Mouse (Mus musculus): Measurements from ENCODE around the gene Uqcr11. TPM values are rescaled to one million over a fixed set of nuclear protein-coding genes. Genes with fewer than 3 reads are reported as not detected.

The Uqcr11 gene
- total and polyA plus RNA-seq, 2 experiments from 2014 or later: 379 to 638 TPM

GRCm38 (mm10) chr10:80418311-80418710 is 11.7 kb upstream of the Uqcr11 start:
- DNase-seq (ENCODE audit: low spot score) (peak; percentile 88), ATAC-seq (ENCODE audit: low FRiP score) (no peak)
- Histone ChIP-seq H3K9ac (replicated peaks; ENCODE audit: low read length, poor library complexity, severe bottlenecking) (no peak overlapping the region), H3K4me1 (ENCODE audit: insufficient read depth, low read length) (no peaks in the 10 kb centered on the region; the same call in 1 of the 2 replicates), H3K4me3 (ENCODE audit: low read depth, low read length) (no peak overlapping the region), H3K27ac (ENCODE audit: low read depth, low read length) (no peak overlapping the region), H3K27me3 (ENCODE audit: insufficient read depth, low read length) (no peaks in the 10 kb centered on the region), H3K36me3 (ENCODE audit: insufficient read depth, low read length) (peaks cover 74% of the 10 kb centered on the region), H3K9me3 (ENCODE audit: low read length) (no peaks in the 10 kb centered on the region), H3K4me2 (ENCODE audit: low read depth, low read length, poor library complexity, severe bottlenecking) (no peak overlapping the region)
- WGBS: 35% methylated on average over 3 of the region's 3 CpGs
- TF ChIP-seq CTCF (IDR thresholded peaks at IDR 0.05): no peak

DNA sequence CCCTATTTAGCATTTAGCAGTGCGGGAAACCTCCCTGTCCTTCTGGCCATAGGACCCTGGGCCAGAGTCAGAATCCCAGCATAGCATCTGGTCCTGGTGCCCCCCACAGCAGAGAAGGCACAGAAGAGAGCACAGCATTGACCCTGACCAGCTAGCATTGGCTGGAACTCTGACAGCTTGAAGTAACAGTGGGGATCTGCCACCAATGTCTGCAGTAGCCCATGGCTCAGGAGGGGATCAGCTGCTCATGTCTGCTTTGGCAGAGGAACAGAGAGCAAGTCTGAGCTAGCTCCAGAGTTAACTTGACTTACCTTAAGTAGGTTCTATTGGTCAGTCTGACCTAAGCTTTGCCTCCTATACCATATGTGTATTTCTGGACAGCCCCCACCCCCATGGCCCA is 11.2 kb upstream of the Uqcr11 start:
- WGBS: 79% methylated on average over 1 of the region's 1 CpGs
- H3K9me3 ChIP-seq (ENCODE audit: low read length): no peaks in the 10 kb centered on the region
- no peaks in the 10 kb centered on the region for H3K27me3 ChIP-seq (ENCODE audit: insufficient read depth, low read length)
- ATAC-seq (ENCODE audit: low FRiP score) (no peak), DNase-seq (ENCODE audit: low spot score) (peak; percentile 64)
- H3K4me2 ChIP-seq (ENCODE audit: low read depth, low read length, poor library complexity, severe bottlenecking): no peak overlapping the region
- no peak for TF ChIP-seq CTCF (IDR thresholded peaks at IDR 0.05)
- peaks cover 76% of the 10 kb centered on the region for H3K36me3 ChIP-seq (ENCODE audit: insufficient read depth, low read length)
- no peak overlapping the region for H3K27ac ChIP-seq (ENCODE audit: low read depth, low read length)
- no peak overlapping the region for H3K4me3 ChIP-seq (ENCODE audit: low read depth, low read length)
- no peaks in the 10 kb centered on the region; the same call in 1 of the 2 replicates for H3K4me1 ChIP-seq (ENCODE audit: insufficient read depth, low read length)
- no peak overlapping the region for H3K9ac ChIP-seq (replicated peaks; ENCODE audit: low read length, poor library complexity, severe bottlenecking)

GRCm38 (mm10) chr10:80417371-80417770 is 10.7 kb upstream of the Uqcr11 start:
- Histone ChIP-seq H3K4me2 (ENCODE audit: low read depth, low read length, poor library complexity, severe bottlenecking) (no peak overlapping the region), H3K36me3 (ENCODE audit: insufficient read depth, low read length) (peaks cover 80% of the 10 kb centered on the region), H3K9me3 (ENCODE audit: low read length) (no peaks in the 10 kb centered on the region), H3K4me1 (ENCODE audit: insufficient read depth, low read length) (no peaks in the 10 kb centered on the region; the same call in 1 of the 2 replicates), H3K9ac (replicated peaks; ENCODE audit: low read length, poor library complexity, severe bottlenecking) (no peak overlapping the region), H3K4me3 (ENCODE audit: low read depth, low read length) (no peak overlapping the region), H3K27me3 (ENCODE audit: insufficient read depth, low read length) (no peaks in the 10 kb centered on the region), H3K27ac (ENCODE audit: low read depth, low read length) (no peak overlapping the region)
- WGBS: 92% methylated on average over 10 of the region's 10 CpGs
- DNase-seq (ENCODE audit: low spot score): no peak
- no peak for ATAC-seq (ENCODE audit: low FRiP score)
- TF ChIP-seq CTCF (IDR thresholded peaks at IDR 0.05): no peak

GRCm38 (mm10) chr10:80415566-80415965 is 8.9 kb upstream of the Uqcr11 start:
- Histone ChIP-seq H3K36me3 (ENCODE audit: insufficient read depth, low read length) (peaks cover 91% of the 10 kb centered on the region), H3K4me2 (ENCODE audit: low read depth, low read length, poor library complexity, severe bottlenecking) (no peak overlapping the region), H3K4me1 (ENCODE audit: insufficient read depth, low read length) (no peaks in the 10 kb centered on the region), H3K4me3 (ENCODE audit: low read depth, low read length) (no peak overlapping the region), H3K27me3 (ENCODE audit: insufficient read depth, low read length) (no peaks in the 10 kb centered on the region), H3K27ac (ENCODE audit: low read depth, low read length) (no peak overlapping the region), H3K9ac (replicated peaks; ENCODE audit: low read length, poor library complexity, severe bottlenecking) (no peak overlapping the region), H3K9me3 (ENCODE audit: low read length) (no peaks in the 10 kb centered on the region)
- no peak for TF ChIP-seq CTCF (IDR thresholded peaks at IDR 0.05)
- DNase-seq (ENCODE audit: low spot score): no peak
- no peak for ATAC-seq (ENCODE audit: low FRiP score)
- 90% methylated on average over 7 of the region's 7 CpGs for WGBS

- ATAC-seq (ENCODE audit: low FRiP score): peak; percentile 44
- H3K4me1 ChIP-seq (ENCODE audit: insufficient read depth, low read length): no peaks in the 10 kb centered on the region
- no peak overlapping the region for H3K4me3 ChIP-seq (ENCODE audit: low read depth, low read length)
- H3K27ac ChIP-seq (ENCODE audit: low read depth, low read length): 0 out of 2 replicates have a peak overlapping the region, but pooled peaks have one; percentile 43
- DNase-seq (ENCODE audit: low spot score): peak; percentile 88
- H3K27me3 ChIP-seq (ENCODE audit: insufficient read depth, low read length): no peaks in the 10 kb centered on the region
- H3K36me3 ChIP-seq (ENCODE audit: insufficient read depth, low read length): peaks cover 72% of the 10 kb centered on the region
- WGBS: 75% methylated on average over 43 of the region's 44 CpGs
- H3K9me3 ChIP-seq (ENCODE audit: low read length): no peaks in the 10 kb centered on the region
- TF ChIP-seq CTCF (IDR thresholded peaks at IDR 0.05): no peak
- H3K9ac ChIP-seq (replicated peaks; ENCODE audit: low read length, poor library complexity, severe bottlenecking): no peak overlapping the region
- H3K4me2 ChIP-seq (ENCODE audit: low read depth, low read length, poor library complexity, severe bottlenecking): no peak overlapping the region
Observed at GRCm38 (mm10) chr10:80412656-80413541, 6.3 kb upstream of the Uqcr11 start.

- Histone ChIP-seq H3K4me1 (ENCODE audit: insufficient read depth, low read length) (peaks cover 11% of the 10 kb centered on the region), H3K9me3 (ENCODE audit: low read length) (no peaks in the 10 kb centered on the region), H3K36me3 (ENCODE audit: insufficient read depth, low read length) (peaks cover 44% of the 10 kb centered on the region), H3K4me2 (ENCODE audit: low read depth, low read length, poor library complexity, severe bottlenecking) (no peak overlapping the region), H3K9ac (replicated peaks; ENCODE audit: low read length, poor library complexity, severe bottlenecking) (no peak overlapping the region), H3K4me3 (ENCODE audit: low read depth, low read length) (no peak overlapping the region), H3K27me3 (ENCODE audit: insufficient read depth, low read length) (no peaks in the 10 kb centered on the region), H3K27ac (ENCODE audit: low read depth, low read length) (no peak overlapping the region; the same call in 1 of the 2 replicates)
- WGBS: 51% methylated on average over 4 of the region's 4 CpGs
- no peak for TF ChIP-seq CTCF (IDR thresholded peaks at IDR 0.05)
- DNase-seq (ENCODE audit: low spot score) (no peak), ATAC-seq (ENCODE audit: low FRiP score) (no peak)
Observed at GRCm38 (mm10) chr10:80407924-80408323, 1.3 kb upstream of the Uqcr11 start.

All from midbrain, postnatal 0 days (tissue).